Mouse (Mus musculus) olfactory bulb, adult 2 months (tissue): ENCODE results near the gene 4833427G06Rik.

Source experiments
- CTCF ChIP-seq: fragments of 200-500 bp; IDR thresholded peaks from 2 replicates; pipeline ENCODE4 v1.5.1; 2012; ENCODE audit warnings: low read depth, mild to moderate bottlenecking, low read length, moderate library complexity; ENCODE audit not compliant: insufficient read depth
- POLR2A ChIP-seq: fragments of 200-500 bp; IDR thresholded peaks from 2 replicates; pipeline ENCODE4 v1.6.1; 2012; ENCODE audit warnings: mild to moderate bottlenecking, low read depth, low read length, moderate library complexity; ENCODE audit not compliant: insufficient read depth

- TF ChIP-seq CTCF (no peak), POLR2A (no peak)
These were observed 68.9 kb downstream of the 4833427G06Rik start for GRCm38 (mm10) chr9:51032785-51033529.
